Mouse (Mus musculus) retina, embryonic 14.5 days (tissue): Measurements from ENCODE around the gene Pds5a.
"Not testable (repeated sequence)": the region's sequence is repeated elsewhere in the genome, so short reads cannot be mapped to it uniquely, and the experiment has no call there.

Source experiments
- DNase-seq: peaks from one replicate; pipeline ENCODE4 v3.0.0-alpha.2; 2015; ENCODE audit warnings: low spot score

The Pds5a gene

DNA sequence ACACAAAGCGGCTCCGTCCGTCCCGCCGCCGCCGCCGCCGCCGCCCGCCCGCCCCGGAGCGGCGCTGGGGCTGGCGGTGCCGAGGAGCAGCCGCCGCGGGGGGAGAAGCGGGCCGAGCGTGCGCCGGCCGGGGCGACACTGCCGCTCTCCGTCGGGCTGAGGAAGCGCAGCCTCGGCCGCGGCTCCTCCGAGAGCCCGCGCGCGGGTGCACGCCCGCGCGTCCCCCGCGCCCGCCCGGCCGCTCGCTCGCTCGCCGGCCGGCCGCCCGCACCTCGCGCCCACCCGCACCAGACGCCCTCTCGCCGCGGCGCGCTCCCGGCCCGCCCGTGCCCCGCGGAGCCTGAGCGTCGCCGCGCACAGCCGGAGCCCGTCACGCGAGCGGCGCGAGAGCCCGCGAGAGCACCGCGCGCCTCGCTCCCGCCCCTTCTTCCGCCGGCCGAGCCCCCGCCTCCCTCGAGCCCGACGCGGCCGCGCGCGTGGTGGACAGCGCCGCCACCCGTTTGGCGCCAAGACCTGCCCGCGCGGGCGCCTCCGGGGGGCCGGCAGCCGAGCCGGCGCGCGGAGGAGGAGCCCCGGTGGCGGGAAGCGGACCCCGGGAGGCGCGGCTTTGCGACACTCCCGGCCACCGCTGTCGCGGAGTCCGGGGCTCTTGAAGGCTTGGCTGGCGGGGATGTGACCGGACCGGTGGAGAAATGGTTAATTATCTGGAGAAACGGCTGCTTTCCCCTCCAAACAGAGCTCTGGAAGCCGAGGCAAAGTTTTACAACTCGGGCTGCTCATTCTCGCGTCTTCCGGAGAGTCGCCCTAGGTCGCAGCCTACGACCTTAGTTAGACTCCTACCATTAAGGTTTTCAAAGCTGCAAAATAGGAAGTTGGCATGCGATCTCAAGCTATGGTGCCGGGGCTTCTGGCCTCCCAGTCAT is at the start of gene Pds5a:
Gene Pds5a (minus strand): TSS at position 438 of the 923 bp plus-strand sequence.
- DNase-seq: peak; percentile 90

DNA sequence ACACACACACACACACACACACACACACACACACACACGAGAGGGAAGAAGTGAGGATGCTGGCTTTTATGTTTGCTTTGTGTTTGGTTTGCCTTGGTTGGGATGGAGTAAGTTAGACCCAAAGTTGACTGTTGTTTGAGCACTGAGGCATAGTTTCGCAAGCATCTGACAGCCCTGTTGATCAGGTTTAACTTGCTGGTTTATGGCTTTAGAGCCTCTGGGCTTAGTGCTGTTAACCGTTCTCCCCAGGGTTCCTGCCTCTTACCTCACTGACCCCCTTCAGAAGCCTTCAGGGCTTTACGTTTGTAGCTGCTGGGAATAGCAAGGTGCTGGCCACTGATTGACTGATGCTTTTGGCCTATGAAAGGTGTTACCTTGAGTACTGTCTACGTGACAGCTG is 48.8 kb upstream of the Pds5a start:
- no peak for DNase-seq

- DNase-seq: no peak
Measured at GRCm38 (mm10) chr5:65739366-65739765, 41.3 kb upstream of the Pds5a start.

DNA sequence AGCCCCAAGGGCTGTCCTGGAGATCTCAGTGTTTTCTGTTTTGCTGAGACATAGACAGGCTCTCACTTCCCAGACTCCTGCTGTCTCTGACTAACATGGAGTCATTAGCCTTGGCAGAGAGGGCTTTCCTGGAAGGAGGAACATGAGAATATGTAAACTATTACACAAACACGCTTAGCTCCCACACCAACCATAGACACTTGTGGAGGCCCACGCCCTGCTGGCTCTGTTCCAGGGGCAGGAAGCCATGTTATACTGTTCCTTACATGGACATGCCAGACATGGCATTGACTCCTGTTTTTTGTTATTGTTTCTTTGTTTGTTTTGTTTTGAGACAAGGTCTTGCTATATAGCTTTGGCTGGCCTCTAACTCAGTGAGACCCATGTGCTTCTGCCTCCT is 37.5 kb upstream of the Pds5a start:
- no peak for DNase-seq

- DNase-seq: no peak
Measured at GRCm38 (mm10) chr5:65731173-65732007, 33.3 kb upstream of the Pds5a start.

- DNase-seq: peak; percentile 73
Measured at GRCm38 (mm10) chr5:65724311-65725054, 26.4 kb upstream of the Pds5a start.

- no peak for DNase-seq
Measured at GRCm38 (mm10) chr5:65718368-65718767, 20.3 kb upstream of the Pds5a start.

- DNase-seq: not testable (repeated sequence)
Measured at GRCm38 (mm10) chr5:65717903-65718211, 19.8 kb upstream of the Pds5a start.

DNA sequence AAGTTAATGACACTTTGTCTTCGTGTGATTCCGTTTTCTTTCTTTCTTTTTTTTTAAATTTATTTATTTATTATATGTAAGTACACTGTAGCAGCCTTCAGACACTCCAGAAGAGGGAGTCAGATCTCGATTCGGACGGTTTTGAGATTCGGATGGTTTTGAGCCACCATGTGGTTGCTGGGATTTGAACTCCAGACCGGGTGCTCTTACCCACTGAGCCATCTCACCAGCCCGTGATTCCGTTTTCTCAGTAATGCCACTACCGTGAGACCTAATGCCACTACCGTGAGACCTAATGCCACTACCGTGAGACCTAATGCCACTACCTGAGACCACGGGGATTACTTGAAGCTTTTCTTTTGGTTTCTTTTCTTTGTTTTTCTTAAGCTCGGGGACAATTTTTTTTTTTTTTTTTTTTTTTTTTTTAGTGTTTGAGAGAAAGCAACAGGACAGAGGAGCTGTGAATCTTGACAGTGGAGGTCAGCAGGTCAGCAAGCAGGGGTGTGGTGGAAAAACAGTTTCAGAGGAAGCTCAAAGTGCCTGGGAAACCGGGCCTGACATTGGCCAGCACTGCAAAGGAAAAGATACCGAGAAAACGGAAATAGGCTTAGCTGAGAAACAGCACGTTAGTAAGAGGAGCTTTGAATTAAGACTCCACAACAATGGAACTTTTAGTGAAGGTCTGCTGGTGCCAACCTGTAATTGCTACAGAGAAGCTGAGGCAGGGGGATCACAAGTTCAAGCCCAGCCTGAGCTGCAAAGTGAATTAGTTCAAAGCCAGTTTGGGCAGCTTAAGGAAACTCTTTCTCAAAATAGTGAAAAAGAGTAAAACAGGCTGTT is 19.2 kb upstream of the Pds5a start:
- no peak for DNase-seq

- no peak for DNase-seq
Measured at GRCm38 (mm10) chr5:65715084-65715483, 17.0 kb upstream of the Pds5a start.

DNA sequence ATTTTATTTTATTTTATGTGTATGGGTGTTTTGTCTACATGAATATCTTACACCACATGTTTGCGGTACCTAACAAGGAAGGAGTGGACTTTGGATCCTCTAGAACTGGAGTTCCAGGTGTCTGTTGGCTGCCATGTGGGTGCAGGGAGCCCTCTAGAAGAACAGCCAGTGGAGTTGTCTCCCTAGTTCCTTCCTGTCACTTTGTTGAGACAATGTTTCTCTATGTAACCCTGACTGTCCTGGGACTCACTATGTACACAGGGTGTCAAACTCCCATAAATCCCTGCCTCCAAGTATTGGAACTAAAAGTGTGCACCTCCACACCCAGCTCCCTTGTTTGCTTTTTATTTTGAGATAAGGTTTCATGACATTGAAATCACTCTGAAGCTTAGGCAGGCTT is 13.4 kb upstream of the Pds5a start:
- no peak for DNase-seq

GRCm38 (mm10) chr5:65710267-65710666 is 12.2 kb upstream of the Pds5a start:
- DNase-seq: no peak

- no peak for DNase-seq
Measured at GRCm38 (mm10) chr5:65706979-65707378, 8.9 kb upstream of the Pds5a start.

DNA sequence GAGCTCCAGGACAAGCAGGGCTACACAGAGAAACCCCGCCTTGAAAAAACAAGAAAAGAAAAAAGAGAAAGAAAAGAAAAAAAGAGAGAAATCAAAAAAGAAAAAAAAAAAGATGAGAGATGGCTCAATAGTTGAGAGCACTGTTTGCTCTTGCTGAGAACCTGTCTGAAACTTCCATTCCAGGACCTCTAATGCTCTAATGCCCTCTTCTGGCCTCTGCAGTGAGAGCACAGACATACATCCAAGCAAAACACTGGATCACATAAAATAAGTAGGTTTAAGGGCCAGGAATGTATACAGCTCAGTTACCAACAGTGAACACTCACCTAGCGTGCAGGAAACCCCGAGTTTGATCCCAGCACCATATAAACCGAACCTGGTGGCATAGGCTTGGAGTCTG is 8.1 kb upstream of the Pds5a start:
- DNase-seq: no peak

- no peak for DNase-seq
Measured at GRCm38 (mm10) chr5:65704765-65705678, 6.9 kb upstream of the Pds5a start.

GRCm38 (mm10) chr5:65703261-65703660 is 5.2 kb upstream of the Pds5a start:
- no peak for DNase-seq

GRCm38 (mm10) chr5:65700102-65700501 is 2.0 kb upstream of the Pds5a start:
- no peak for DNase-seq

- DNase-seq: no peak
Measured at GRCm38 (mm10) chr5:65699146-65699545, 1.1 kb upstream of the Pds5a start.

- DNase-seq: no peak
Measured at GRCm38 (mm10) chr5:65698759-65699136, 675 bp upstream of the Pds5a start.

- DNase-seq: no peak
Measured at GRCm38 (mm10) chr5:65697486-65697835, 612 bp downstream of the Pds5a start.
